ENCODE assay signal across 13 mouse cellular contexts in genomic region chr14:77524303-77524702, GRCm38 (mm10).
A peak's percentile ranks its signal among the peaks of the same experiment; 100 is the strongest.
DNase-seq lines count a peak whose midpoint lies in the region; ATAC-seq lines count a peak whose summit lies in the region.
"Had no signal": no experiment of that assay in that cellular context is flagged by ENCODE, and none has a peak within 500 bp of the region (broad histone marks: within the 10 kb centered on the region; RNA-seq: fewer than 3 reads in every experiment).

No protein-coding gene starts in this region.

- peak; percentile 78 for ATAC-seq in inflammation-experienced regulatory T-cells, adult 6 months
- ATAC-seq: forebrain, embryonic 14.5 days; hindbrain, embryonic 16.5 days had no signal

- intact Hi-C loops in left cerebral cortex, postnatal 14 days (cut with DNase I), result no loop called here
- intact Hi-C loops in heart, postnatal 14 days (cut with DNase I), result no loop called here

- DNase-seq in heart, adult 11 months, result peak; percentile 89
- DNase-seq in heart, adult 8-10 months (ENCODE audit: low spot score), result no peak
- DNase-seq in spleen, postnatal 36 days (ENCODE audit: low spot score in 2 of 2), result peak; percentile 8 to 43
- no peak for DNase-seq in spleen, adult 12 weeks (ENCODE audit: low spot score)
- no peak for DNase-seq in neural tube, embryonic 10.5 days (ENCODE audit: extremely low spot score, low spot score)
- no peak for DNase-seq in left cerebral cortex, postnatal 14 days (ENCODE audit: low spot score in 2 of 2)
- DNase-seq in heart, postnatal 14 days, result no peak
- DNase-seq: cerebellum, adult 11-12 months; embryo, embryonic 11 days; gastrocnemius, postnatal 25 days had no signal

Comparison
In these comparisons a context has a peak if more than half of its experiments do, and no peak if none do; other contexts are left out.
1. DNase-seq: peak in heart, adult 11 months (single experiment) and spleen, postnatal 36 days (2 of 2); none in heart, adult 8-10 months (single experiment), spleen, adult 12 weeks (single experiment), neural tube, embryonic 10.5 days (single experiment), left cerebral cortex, postnatal 14 days (0 of 2) and heart, postnatal 14 days (0 of 2).